8 mouse cellular contexts compared by ENCODE assay signal in genomic region chr4:133314896-133315295, GRCm38 (mm10). TPM values are rescaled to one million over a fixed set of nuclear protein-coding genes. Genes with fewer than 3 reads are reported as not detected.
A peak's percentile ranks its signal among the peaks of the same experiment; 100 is the strongest.
DNase-seq lines count a peak whose midpoint lies in the region.

No protein-coding gene starts in this region.

- intact Hi-C loops in gastrocnemius, postnatal 14 days (cut with DNase I; ENCODE audit: low total_unique reads), result loop anchor here (5.0 to 10.0 kb wide), 2 partner anchors 107 to 140 kb away; no protein-coding TSS in a partner anchor

- peak; percentile 60 for DNase-seq in gastrocnemius, adult 18-20 months (ENCODE audit: low spot score)
- DNase-seq in gastrocnemius, postnatal 14 days, result no peak
- peak; percentile 53 for DNase-seq in adrenal gland, postnatal 25 days
- DNase-seq in gastrocnemius, postnatal 10 days, result peak; percentile 36
- DNase-seq in lung, adult 18-20 months, result peak; percentile 85 to 91
- no peak for DNase-seq in right cerebral cortex, adult 2 months (ENCODE audit: low spot score in 2 of 2)
- DNase-seq in frontal cortex, postnatal 36 days (ENCODE audit: low spot score in 2 of 2), result no peak
- no peak for DNase-seq in layer of hippocampus, adult 8-10 months (ENCODE audit: low spot score in 2 of 2)

RNA-seq across cellular contexts. Expression of gene Tmem222, which starts 37.3 kb away (rescaled TPM):
- 10 to 100 TPM; 26.8 to 26.9 TPM for total RNA-seq in gastrocnemius, adult 18-20 months (2021)
- 10 to 100 TPM; 21.1 to 22.6 TPM for total RNA-seq in gastrocnemius, postnatal 14 days (2021)
- total RNA-seq in adrenal gland, postnatal 25 days (2021), result 60.2 and 73.3 TPM in 2 replicates
- total RNA-seq in gastrocnemius, postnatal 10 days (2021), result 10 to 100 TPM; 23.6 to 25.9 TPM
- 10 to 100 TPM; 80.1 to 92.0 (median 85.6) TPM for total RNA-seq in layer of hippocampus, adult 8-10 months (2022)

RNA-seq across cellular contexts. Expression of gene Wdtc1, which starts 38.4 kb away (rescaled TPM):
- 100 to 1,000 TPM in 1 of 2 experiments, 10 to 100 TPM in 1; 99.6 to 102 TPM for total RNA-seq in gastrocnemius, adult 18-20 months (2021)
- total RNA-seq in gastrocnemius, postnatal 14 days (2021), result 10 to 100 TPM; 49.4 to 54.9 TPM
- total RNA-seq in adrenal gland, postnatal 25 days (2021), result 46.7 and 60.7 TPM in 2 replicates
- total RNA-seq in gastrocnemius, postnatal 10 days (2021), result 10 to 100 TPM; 48.9 to 49.0 TPM
- total RNA-seq in layer of hippocampus, adult 8-10 months (2022), result 10 to 100 TPM; 65.1 to 85.8 (median 72.2) TPM

RNA-seq across cellular contexts. Expression of gene Sytl1, which starts 52.0 kb away (rescaled TPM):
- total RNA-seq in gastrocnemius, adult 18-20 months (2021), result under 1 TPM; 0.12 to 0.14 TPM
- total RNA-seq in gastrocnemius, postnatal 14 days (2021), result under 1 TPM; 0.49 to 0.62 TPM
- total RNA-seq in adrenal gland, postnatal 25 days (2021), result 1.9 and 2.0 TPM in 2 replicates
- total RNA-seq in gastrocnemius, postnatal 10 days (2021), result 1 to 10 TPM; 1.1 to 1.4 TPM
- 1 to 10 TPM in 3 of 4 experiments, under 1 TPM in 1; 0.84 to 1.4 (median 1.4) TPM for total RNA-seq in layer of hippocampus, adult 8-10 months (2022)

RNA-seq across cellular contexts. Expression of gene Slc9a1, which starts 54.6 kb away (rescaled TPM):
- 10 to 100 TPM; 10.0 to 11.4 TPM for total RNA-seq in gastrocnemius, adult 18-20 months (2021)
- total RNA-seq in gastrocnemius, postnatal 14 days (2021), result 10 to 100 TPM in 1 of 2 experiments, 1 to 10 TPM in 1; 10.0 to 12.8 TPM
- 70.4 and 70.7 TPM in 2 replicates for total RNA-seq in adrenal gland, postnatal 25 days (2021)
- total RNA-seq in gastrocnemius, postnatal 10 days (2021), result 10 to 100 TPM; 17.0 to 22.7 TPM
- 10 to 100 TPM; 62.2 to 66.1 (median 65.1) TPM for total RNA-seq in layer of hippocampus, adult 8-10 months (2022)

Comparison
In these comparisons a context has a peak if more than half of its experiments do, and no peak if none do; other contexts are left out.
1. DNase-seq: peak in gastrocnemius, adult 18-20 months (single experiment), adrenal gland, postnatal 25 days (single experiment), gastrocnemius, postnatal 10 days (single experiment) and lung, adult 18-20 months (2 of 2); none in gastrocnemius, postnatal 14 days (single experiment), right cerebral cortex, adult 2 months (0 of 2), frontal cortex, postnatal 36 days (0 of 2) and layer of hippocampus, adult 8-10 months (0 of 2).